In genomic region chr19:4333791-4334190, GRCm38 (mm10) we compare ENCODE assay signal across 8 mouse cellular contexts. TPM values are rescaled to one million over a fixed set of nuclear protein-coding genes. Genes with fewer than 3 reads are reported as not detected.
DNase-seq lines count a peak whose midpoint lies in the region; ATAC-seq and TF ChIP-seq lines count a peak whose summit lies in the region.

No protein-coding gene starts in this region.

- no peaks in the 10 kb centered on the region for H3K27me3 ChIP-seq in heart, embryonic 12.5 days (replicated peaks)
- H3K27me3 ChIP-seq in kidney, postnatal 0 days (ENCODE audit: insufficient read depth, low read length), result no peaks in the 10 kb centered on the region
- H3K27me3 ChIP-seq in liver, embryonic 11.5 days (replicated peaks; ENCODE audit: control insufficient read depth, insufficient read depth, low read length), result no peaks in the 10 kb centered on the region
- no peaks in the 10 kb centered on the region for H3K27me3 ChIP-seq in stomach, embryonic 14.5 days (ENCODE audit: control insufficient read depth, insufficient read depth, low read length)

- peak overlapping the region; percentile 93 for H3K27ac ChIP-seq in heart, embryonic 12.5 days (ENCODE audit: poor library complexity, severe bottlenecking)
- peak overlapping the region; percentile 93 for H3K27ac ChIP-seq in kidney, postnatal 0 days
- peak overlapping the region; percentile 84 for H3K27ac ChIP-seq in liver, embryonic 11.5 days (ENCODE audit: low read depth, low read length)
- H3K27ac ChIP-seq in stomach, embryonic 14.5 days (ENCODE audit: low read length), result peak overlapping the region; percentile 93

- WGBS in heart, embryonic 12.5 days, result under 1% methylated on average over 16 of the region's 16 CpGs
- under 1% methylated on average over 16 of the region's 16 CpGs for WGBS in kidney, postnatal 0 days
- under 1% methylated on average over 16 of the region's 16 CpGs for WGBS in liver, embryonic 11.5 days
- WGBS in stomach, embryonic 14.5 days, result 0% methylated on average over 16 of the region's 16 CpGs

- peak; percentile 98 for ATAC-seq in erythroid progenitor cell, adult 5-6 weeks (replicated peaks; ENCODE audit: low FRiP score, poor library complexity, severe bottlenecking)
- ATAC-seq in heart, embryonic 12.5 days (ENCODE audit: insufficient number of reproducible peaks, low FRiP score), result peak; percentile 96
- ATAC-seq in kidney, postnatal 0 days (replicated peaks; ENCODE audit: low FRiP score, low read depth), result peak; percentile 98
- peak; percentile 97 for ATAC-seq in liver, embryonic 11.5 days (replicated peaks; ENCODE audit: low FRiP score)
- ATAC-seq in stomach, embryonic 14.5 days (ENCODE audit: insufficient number of reproducible peaks, insufficient read depth, low FRiP score, low read depth), result peak; percentile 99

- H3K9me3 ChIP-seq in heart, embryonic 12.5 days (replicated peaks), result no peaks in the 10 kb centered on the region
- H3K9me3 ChIP-seq in kidney, postnatal 0 days (replicated peaks; ENCODE audit: low read length), result no peaks in the 10 kb centered on the region
- no peaks in the 10 kb centered on the region for H3K9me3 ChIP-seq in liver, embryonic 11.5 days (ENCODE audit: control insufficient read depth, low read length)
- H3K9me3 ChIP-seq in stomach, embryonic 14.5 days (ENCODE audit: control insufficient read depth, low read depth, low read length), result no peaks in the 10 kb centered on the region

- peaks cover 26% of the 10 kb centered on the region for H3K36me3 ChIP-seq in heart, embryonic 12.5 days
- H3K36me3 ChIP-seq in kidney, postnatal 0 days (ENCODE audit: insufficient read depth, low read length), result peaks cover 15% of the 10 kb centered on the region
- H3K36me3 ChIP-seq in liver, embryonic 11.5 days (ENCODE audit: control insufficient read depth, insufficient read depth, low read length), result peaks cover 7% of the 10 kb centered on the region
- peaks cover 24% of the 10 kb centered on the region for H3K36me3 ChIP-seq in stomach, embryonic 14.5 days (ENCODE audit: control insufficient read depth, insufficient read depth, low read length)

- peak; percentile 36; the same call in 1 of the 2 replicates for TF ChIP-seq CTCF in kidney, postnatal 0 days (IDR thresholded peaks at IDR 0.05; ENCODE audit: low read depth)

- peak; percentile 94 for DNase-seq in CD4-positive helper T cell, adult 2 months (ENCODE audit: low read depth, low spot score)
- peak; percentile 86 for DNase-seq in brain, embryonic 18.5 days (ENCODE audit: low read depth, low spot score)
- DNase-seq in kidney, postnatal 0 days (ENCODE audit: low spot score), result peak; percentile 99
- peak; percentile 85 for DNase-seq in liver, embryonic 11.5 days (ENCODE audit: low spot score)
- peak; percentile 90 for DNase-seq in naive thymus-derived CD4-positive, alpha-beta T cell, adult 2 months (ENCODE audit: low read depth)

- H3K9ac ChIP-seq in heart, embryonic 12.5 days, result peak overlapping the region; percentile 87
- H3K9ac ChIP-seq in kidney, postnatal 0 days (ENCODE audit: low read depth, low read length), result peak overlapping the region; percentile 64
- H3K9ac ChIP-seq in liver, embryonic 11.5 days (ENCODE audit: low read depth, low read length), result peak overlapping the region; percentile 67
- H3K9ac ChIP-seq in stomach, embryonic 14.5 days (replicated peaks; ENCODE audit: low read depth, low read length), result peak overlapping the region; percentile 78

- H3K4me2 ChIP-seq in heart, embryonic 12.5 days, result peak overlapping the region; percentile 88
- peak overlapping the region; percentile 68 for H3K4me2 ChIP-seq in kidney, postnatal 0 days (ENCODE audit: low read length)
- peak overlapping the region; percentile 61 for H3K4me2 ChIP-seq in liver, embryonic 11.5 days
- peak overlapping the region; percentile 86 for H3K4me2 ChIP-seq in stomach, embryonic 14.5 days (replicated peaks; ENCODE audit: low read depth, low read length)

- H3K4me1 ChIP-seq in heart, embryonic 12.5 days (replicated peaks), result peaks cover 30% of the 10 kb centered on the region
- peaks cover 16% of the 10 kb centered on the region for H3K4me1 ChIP-seq in kidney, postnatal 0 days (replicated peaks; ENCODE audit: insufficient read depth, low read length)
- H3K4me1 ChIP-seq in liver, embryonic 11.5 days (replicated peaks; ENCODE audit: control insufficient read depth, insufficient read depth, low read length), result peaks cover 21% of the 10 kb centered on the region
- H3K4me1 ChIP-seq in stomach, embryonic 14.5 days (ENCODE audit: control insufficient read depth, insufficient read depth, low read length), result peaks cover 27% of the 10 kb centered on the region

- peak overlapping the region; percentile 61 for H3K4me3 ChIP-seq in heart, embryonic 12.5 days
- H3K4me3 ChIP-seq in kidney, postnatal 0 days (replicated peaks; ENCODE audit: low read depth, low read length), result peak overlapping the region; percentile 54
- H3K4me3 ChIP-seq in liver, embryonic 11.5 days (ENCODE audit: low read depth, low read length), result peak overlapping the region; percentile 53
- peak overlapping the region; percentile 59 for H3K4me3 ChIP-seq in stomach, embryonic 14.5 days (ENCODE audit: low read depth, low read length)

RNA-seq across cellular contexts. Expression of gene Grk2, which starts 27.8 kb away (rescaled TPM):
- 71.3 and 72.8 TPM in 2 replicates for total RNA-seq in erythroid progenitor cell, adult 5-6 weeks (2015; ENCODE audit: low replicate concordance)
- 40.5 and 47.1 TPM in 2 replicates for total RNA-seq in erythroid progenitor cell, adult 5-6 weeks (2017; ENCODE audit: low replicate concordance)
- polyA plus RNA-seq in heart, embryonic 12.5 days (2016; fragmentation: Nextera tagmentation; extraction: Ambion mirVana), result 12.6 and 15.6 TPM in 2 replicates
- polyA plus RNA-seq in kidney, postnatal 0 days (2015; fragmentation: Nextera tagmentation; extraction: Ambion mirVana), result 12.8 and 14.4 TPM in 2 replicates
- 22.1 and 23.1 TPM in 2 replicates for polyA plus RNA-seq in liver, embryonic 11.5 days (2014; fragmentation: Nextera tagmentation; extraction: Ambion mirVana)
- 18.1 and 18.7 TPM in 2 replicates for polyA plus RNA-seq in stomach, embryonic 14.5 days (2014; fragmentation: Nextera tagmentation; extraction: Ambion mirVana)

RNA-seq across cellular contexts. Expression of gene Ankrd13d, which starts 50.9 kb away (rescaled TPM):
- 0.72 and 1.3 TPM in 2 replicates for total RNA-seq in erythroid progenitor cell, adult 5-6 weeks (2015; ENCODE audit: low replicate concordance)
- total RNA-seq in erythroid progenitor cell, adult 5-6 weeks (2017; ENCODE audit: low replicate concordance), result 0.39 TPM in 1 of 2 replicates, not detected in the other
- 1.6 and 2.0 TPM in 2 replicates for polyA plus RNA-seq in heart, embryonic 12.5 days (2016; fragmentation: Nextera tagmentation; extraction: Ambion mirVana)
- polyA plus RNA-seq in kidney, postnatal 0 days (2015; fragmentation: Nextera tagmentation; extraction: Ambion mirVana), result 3.9 and 5.4 TPM in 2 replicates
- 2.9 and 3.2 TPM in 2 replicates for polyA plus RNA-seq in liver, embryonic 11.5 days (2014; fragmentation: Nextera tagmentation; extraction: Ambion mirVana)
- polyA plus RNA-seq in stomach, embryonic 14.5 days (2014; fragmentation: Nextera tagmentation; extraction: Ambion mirVana), result 10.4 and 13.0 TPM in 2 replicates

Comparison
In these comparisons a context has a peak if more than half of its experiments do, and no peak if none do; other contexts are left out.
1. Peak in every context shown above with its lines: DNase-seq, ATAC-seq, H3K4me3 ChIP-seq and H3K27ac ChIP-seq.